Comparison of ENCODE assay signal across 31 mouse cellular contexts in the genomic region with DNA sequence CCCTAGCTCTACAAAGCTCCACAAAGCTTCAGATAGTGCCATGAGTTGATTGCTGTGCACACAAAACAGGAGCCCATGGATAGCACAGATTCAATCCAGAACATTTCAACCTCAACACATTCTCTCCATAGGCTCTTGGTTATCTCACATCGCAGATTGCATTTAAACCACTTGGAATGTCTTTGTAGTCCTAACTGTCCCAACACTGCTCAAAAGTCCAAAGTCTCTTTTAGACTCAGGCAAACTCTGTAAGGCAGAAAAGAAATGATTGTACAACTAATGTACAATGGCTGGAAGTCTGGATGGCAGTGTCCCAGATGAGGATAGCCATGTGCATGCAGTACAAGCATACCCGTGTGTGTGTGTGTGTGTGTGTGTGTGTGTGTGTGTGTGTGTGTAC.
"Had no signal": no experiment of that assay in that cellular context is flagged by ENCODE, and none has a peak within 500 bp of the region (broad histone marks: within the 10 kb centered on the region; RNA-seq: fewer than 3 reads in every experiment).

No protein-coding gene starts in this region.

- H3K27ac ChIP-seq: left cerebral cortex, adult 2 months; limb, embryonic 10.5 days; limb, embryonic 12.5 days; limb, embryonic 13.5 days; limb, embryonic 15.5 days; liver, embryonic 12.5 days; liver, embryonic 13.5 days; liver, embryonic 14.5 days; liver, embryonic 15.5 days; lung, embryonic 15.5 days; macrophage; midbrain, embryonic 10.5 days; midbrain, embryonic 12.5 days; midbrain, embryonic 13.5 days; midbrain, embryonic 15.5 days had no signal

- H3K27me3 ChIP-seq: limb, embryonic 12.5 days; limb, embryonic 13.5 days; limb, embryonic 15.5 days; liver, embryonic 13.5 days; liver, embryonic 15.5 days; lung, embryonic 15.5 days; midbrain, embryonic 12.5 days; midbrain, embryonic 13.5 days; midbrain, embryonic 15.5 days had no signal

- ATAC-seq: liver, embryonic 12.5 days; liver, postnatal 0 days; lung, postnatal 0 days; midbrain, embryonic 13.5 days; midbrain, embryonic 15.5 days; midbrain, embryonic 16.5 days had no signal

- H3K4me1 ChIP-seq: limb, embryonic 10.5 days; limb, embryonic 12.5 days; limb, embryonic 13.5 days; limb, embryonic 15.5 days; lung, embryonic 15.5 days; midbrain, embryonic 10.5 days; midbrain, embryonic 12.5 days; midbrain, embryonic 13.5 days; midbrain, embryonic 15.5 days had no signal

- H3K4me2 ChIP-seq: limb, embryonic 12.5 days; limb, embryonic 13.5 days; limb, embryonic 15.5 days; liver, embryonic 12.5 days; liver, embryonic 13.5 days; liver, embryonic 15.5 days; lung, embryonic 14.5 days; lung, embryonic 15.5 days; midbrain, embryonic 11.5 days; midbrain, embryonic 12.5 days; midbrain, embryonic 13.5 days; midbrain, embryonic 15.5 days had no signal

- H3K4me3 ChIP-seq: left cerebral cortex, adult 2 months; limb, embryonic 10.5 days; limb, embryonic 12.5 days; limb, embryonic 13.5 days; limb, embryonic 15.5 days; liver, embryonic 12.5 days; liver, embryonic 13.5 days; liver, embryonic 15.5 days; lung, embryonic 15.5 days; megakaryocyte, embryonic 14.5 days; midbrain, embryonic 10.5 days; midbrain, embryonic 12.5 days; midbrain, embryonic 13.5 days; midbrain, embryonic 15.5 days; myocyte had no signal

- DNase-seq: left cerebral cortex, postnatal 4 days; liver; liver, embryonic 13.5 days; liver, postnatal 0 days; lung, adult 18-20 months; lung, adult 2 months; lung, embryonic 14.5 days; lung, postnatal 10 days; lung, postnatal 14 days; lung, postnatal 36 days; lung, postnatal 4 days; midbrain, embryonic 14.5 days had no signal

- H3K9ac ChIP-seq: limb, embryonic 12.5 days; limb, embryonic 13.5 days; limb, embryonic 15.5 days; liver, embryonic 12.5 days; liver, embryonic 13.5 days; liver, embryonic 14.5 days; liver, embryonic 15.5 days; liver, postnatal 0 days; lung, embryonic 14.5 days; lung, embryonic 15.5 days; midbrain, embryonic 12.5 days; midbrain, embryonic 13.5 days; midbrain, embryonic 15.5 days had no signal

- H3K36me3 ChIP-seq: limb, embryonic 10.5 days; limb, embryonic 12.5 days; limb, embryonic 13.5 days; limb, embryonic 15.5 days; liver, embryonic 12.5 days; liver, embryonic 13.5 days; liver, embryonic 15.5 days; lung, embryonic 15.5 days; midbrain, embryonic 10.5 days; midbrain, embryonic 12.5 days; midbrain, embryonic 13.5 days; midbrain, embryonic 15.5 days had no signal

- H3K9me3 ChIP-seq: limb, embryonic 10.5 days; limb, embryonic 12.5 days; limb, embryonic 13.5 days; limb, embryonic 15.5 days; liver, embryonic 12.5 days; liver, embryonic 13.5 days; liver, embryonic 15.5 days; lung, embryonic 15.5 days; megakaryocyte, embryonic 14.5 days; midbrain, embryonic 10.5 days; midbrain, embryonic 12.5 days; midbrain, embryonic 13.5 days; midbrain, embryonic 15.5 days had no signal
